In the genomic region with DNA sequence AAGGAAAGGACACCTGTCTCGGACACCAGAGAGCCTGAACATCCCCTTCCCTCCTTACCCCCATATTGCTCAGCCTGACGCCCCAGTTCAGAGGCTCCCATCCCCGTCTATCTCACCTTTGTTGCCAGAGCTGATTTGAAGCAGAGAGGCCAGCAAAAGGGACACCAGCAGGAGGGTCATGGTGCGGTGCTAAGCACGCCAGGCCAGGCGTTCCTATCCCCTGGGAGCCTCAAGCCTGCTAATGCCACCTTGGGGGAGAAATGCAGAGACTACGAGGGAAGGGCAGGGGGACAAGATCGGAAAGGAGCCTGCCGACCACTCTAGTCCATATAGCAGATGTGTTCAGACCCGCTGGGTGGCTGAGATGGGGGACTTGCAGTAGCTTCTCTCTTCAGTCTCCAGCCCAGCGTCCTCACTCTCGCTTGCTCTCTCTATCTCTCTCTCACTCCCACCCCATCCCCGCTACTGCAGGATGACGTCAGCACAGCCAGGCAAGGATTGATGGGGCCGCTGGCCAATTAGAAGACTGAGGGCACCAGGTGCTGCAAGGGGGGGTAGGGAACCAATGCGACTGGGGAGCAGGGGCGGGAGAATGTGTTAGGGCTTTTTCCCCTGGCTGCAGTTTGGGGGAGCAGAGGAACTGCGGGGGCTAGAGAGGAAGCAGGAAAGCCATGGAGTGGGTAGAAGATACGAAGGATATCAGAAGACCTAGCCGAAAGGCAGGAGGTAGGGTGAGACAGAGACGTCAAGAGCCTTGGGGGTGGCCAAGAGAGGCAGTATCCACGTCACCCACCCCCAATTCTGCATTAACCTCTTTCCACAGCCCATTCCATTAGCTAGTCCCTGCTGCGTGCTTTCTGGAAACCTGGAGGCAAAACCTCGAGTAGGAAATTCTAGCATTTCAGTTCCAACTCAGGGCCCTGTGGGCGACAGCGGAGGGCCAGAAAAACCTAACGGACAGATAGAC, we compare ENCODE assay signal across 8 mouse cellular contexts. TPM values are rescaled to one million over a fixed set of nuclear protein-coding genes. Genes with fewer than 3 reads are reported as not detected.
DNase-seq lines count a peak whose midpoint lies in the region; ATAC-seq lines count a peak whose summit lies in the region.

Gene Clstn3, minus strand, starts transcription at position 490 of the 967 bp plus-strand sequence.

- peak within 1 kb of the TSS; percentile 45 for H3K4me3 ChIP-seq in hindbrain, embryonic 11.5 days (ENCODE audit: low read depth, low read length)
- peak within 1 kb of the TSS; percentile 44 for H3K4me3 ChIP-seq in lung, embryonic 16.5 days (ENCODE audit: low read length)

- H3K9ac ChIP-seq in hindbrain, embryonic 11.5 days (ENCODE audit: low read depth, low read length), result peak within 1 kb of the TSS; percentile 71
- peak within 1 kb of the TSS; percentile 56 for H3K9ac ChIP-seq in lung, embryonic 16.5 days (ENCODE audit: low read length)

- peak within 1 kb of the TSS; percentile 73 for H3K4me2 ChIP-seq in hindbrain, embryonic 11.5 days (replicated peaks; ENCODE audit: low read depth, low read length)
- peak within 1 kb of the TSS; percentile 67 for H3K4me2 ChIP-seq in lung, embryonic 16.5 days (ENCODE audit: low read depth, low read length)

- no peaks in the 10 kb centered on the region for H3K27me3 ChIP-seq in hindbrain, embryonic 11.5 days (ENCODE audit: control insufficient read depth, insufficient read depth, low read length)
- H3K27me3 ChIP-seq in lung, embryonic 16.5 days (ENCODE audit: control insufficient read depth, insufficient read depth, low read depth, low read length), result no peaks in the 10 kb centered on the region

- peak; percentile 62 for DNase-seq in MN1 (ENCODE audit: low spot score)
- DNase-seq in cerebellum, adult 8-10 months, result peak; percentile 96
- peak; percentile 86 for DNase-seq in forelimb bud, embryonic 11.5 days (ENCODE audit: low read depth, low spot score)
- peak; percentile 90 for DNase-seq in hindbrain, embryonic 11.5 days (ENCODE audit: low spot score)
- peak; percentile 94 for DNase-seq in layer of hippocampus, adult 9-11 months
- DNase-seq in ovary, postnatal 36 days (ENCODE audit: low spot score), result peak; percentile 79
- DNase-seq in thymus, postnatal 14 days, result peak; percentile 93

- no peak within 1 kb of the TSS for H3K27ac ChIP-seq in hindbrain, embryonic 11.5 days (ENCODE audit: low read depth, low read length)
- no peak within 1 kb of the TSS for H3K27ac ChIP-seq in lung, embryonic 16.5 days (ENCODE audit: low read length)

- 6% methylated on average over 27 of the region's 27 CpGs for WGBS in hindbrain, embryonic 11.5 days
- 5% methylated on average over 27 of the region's 27 CpGs for WGBS in lung, embryonic 16.5 days

- no peaks in the 10 kb centered on the region for H3K9me3 ChIP-seq in hindbrain, embryonic 11.5 days (ENCODE audit: control insufficient read depth, low read length)
- H3K9me3 ChIP-seq in lung, embryonic 16.5 days (ENCODE audit: control insufficient read depth, low read length), result no peaks in the 10 kb centered on the region

- no peaks in the 10 kb centered on the region for H3K36me3 ChIP-seq in hindbrain, embryonic 11.5 days (ENCODE audit: control insufficient read depth, insufficient read depth, low read length)
- no peaks in the 10 kb centered on the region for H3K36me3 ChIP-seq in lung, embryonic 16.5 days (ENCODE audit: control insufficient read depth, insufficient read depth, low read length)

- H3K4me1 ChIP-seq in hindbrain, embryonic 11.5 days (replicated peaks; ENCODE audit: control insufficient read depth, insufficient read depth, low read length), result no peaks in the 10 kb centered on the region; the same call in 1 of the 2 replicates
- H3K4me1 ChIP-seq in lung, embryonic 16.5 days (replicated peaks; ENCODE audit: control insufficient read depth, insufficient read depth, low read length), result no peaks in the 10 kb centered on the region

- ATAC-seq in hindbrain, embryonic 11.5 days (ENCODE audit: low FRiP score), result peak; percentile 96
- ATAC-seq in lung, embryonic 16.5 days (ENCODE audit: low read depth), result peak; percentile 92

RNA-seq across cellular contexts. Expression of gene Clstn3, which starts in this region (rescaled TPM):
- polyA plus RNA-seq in hindbrain, embryonic 11.5 days (2014; fragmentation: Nextera tagmentation; extraction: Ambion mirVana), result 10.2 and 11.9 TPM in 2 replicates
- 2.0 and 2.3 TPM in 2 replicates for polyA plus RNA-seq in lung, embryonic 16.5 days (2015; fragmentation: Nextera tagmentation; extraction: Ambion mirVana)
